27 mouse cellular contexts compared by ENCODE assay signal in genomic region chr11:105490971-105491370, GRCm38 (mm10). TPM values are rescaled to one million over a fixed set of nuclear protein-coding genes. Genes with fewer than 3 reads are reported as not detected.
"Had no signal": no experiment of that assay in that cellular context is flagged by ENCODE, and none has a peak within 500 bp of the region (broad histone marks: within the 10 kb centered on the region; RNA-seq: fewer than 3 reads in every experiment).

No protein-coding gene starts in this region.

- H3K4me2 ChIP-seq: liver, embryonic 12.5 days; lung, embryonic 15.5 days; neural tube, embryonic 12.5 days; stomach, embryonic 15.5 days had no signal

- DNase-seq: lung, adult 18-20 months; lung, postnatal 14 days; lung, postnatal 4 days; midbrain, embryonic 14.5 days; retina, postnatal 1 day; right cerebral cortex, adult 18-20 months; right cerebral cortex, postnatal 25 days; right cerebral cortex, postnatal 4 days; spleen, adult 18-20 months; thymus, adult 2 months; thymus, postnatal 25 days; thymus, postnatal 4 days had no signal

- H3K4me1 ChIP-seq: liver, embryonic 12.5 days; neural tube, embryonic 12.5 days had no signal

- H3K36me3 ChIP-seq: liver, embryonic 12.5 days; lung, embryonic 15.5 days; midbrain, embryonic 10.5 days; neural tube, embryonic 12.5 days; stomach, embryonic 15.5 days had no signal

- H3K27me3 ChIP-seq: lung, embryonic 15.5 days; neural tube, embryonic 12.5 days; stomach, embryonic 15.5 days had no signal

- ATAC-seq: liver, embryonic 12.5 days; lung, postnatal 0 days; midbrain, embryonic 16.5 days had no signal

- H3K9ac ChIP-seq: liver, embryonic 12.5 days; liver, embryonic 14.5 days; lung, embryonic 15.5 days; neural tube, embryonic 12.5 days; stomach, embryonic 15.5 days had no signal

- H3K4me3 ChIP-seq: liver, embryonic 12.5 days; lung, embryonic 15.5 days; midbrain, embryonic 10.5 days; myocyte; neural tube, embryonic 12.5 days; stomach, embryonic 15.5 days had no signal

- H3K9me3 ChIP-seq: liver, embryonic 12.5 days; lung, embryonic 15.5 days; midbrain, embryonic 10.5 days; neural tube, embryonic 12.5 days; stomach, embryonic 15.5 days had no signal

- H3K27ac ChIP-seq: liver, embryonic 12.5 days; liver, embryonic 14.5 days; lung, embryonic 15.5 days; midbrain, embryonic 10.5 days; neural tube, embryonic 12.5 days; stomach, embryonic 15.5 days; stomach, postnatal 0 days had no signal

RNA-seq across cellular contexts. Expression of gene March10, which starts 34.4 kb away (rescaled TPM):
- total RNA-seq: megakaryocyte, adult 5-6 weeks; megakaryocyte-erythroid progenitor cell, adult 5-6 weeks had no signal
- polyA plus RNA-seq: liver, embryonic 12.5 days; liver, embryonic 14.5 days; liver, embryonic 16.5 days; midbrain, embryonic 10.5 days; small intestine, adult 2 months; stomach, embryonic 15.5 days; stomach, postnatal 0 days; urinary bladder, adult 2 months had no signal
